Mouse (Mus musculus) cerebellum, adult (tissue): ENCODE measurements around the gene Nprl3.
A peak's percentile ranks its signal among the peaks of the same experiment; 100 is the strongest.

Experiments
- ATAC-seq: cut with Nextera tagmentation; 2 replicates; pipeline ENCODE4 v1.9.2; 2017; ENCODE audit warnings: mild to moderate bottlenecking, moderate library complexity, mixed read lengths; ENCODE audit not compliant: insufficient number of reproducible peaks, low FRiP score, low TSS enrichment

Gene Nprl3

GRCm38 (mm10) chr11:32228292-32228845 is 39.1 kb downstream of the Nprl3 start:
- no peak for ATAC-seq

DNA sequence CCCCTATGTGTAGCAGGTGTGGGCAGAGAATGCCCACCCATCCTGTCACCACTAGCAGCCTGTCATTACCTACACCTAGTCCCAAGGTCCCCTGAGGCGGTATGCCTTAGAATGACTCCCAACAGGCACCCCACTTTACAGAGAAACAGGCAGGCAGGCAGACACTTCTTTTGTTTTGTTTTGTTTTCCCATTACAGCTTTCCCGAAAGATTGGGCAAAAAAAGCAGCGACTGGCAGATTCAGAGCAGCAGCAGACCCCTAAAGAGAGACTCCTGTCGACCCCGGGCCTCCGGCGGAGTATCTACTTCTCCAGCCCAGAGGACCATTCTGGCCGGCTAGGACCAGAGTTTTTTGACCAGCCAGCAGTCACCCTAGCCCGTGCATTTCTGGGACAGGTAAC is 40.0 kb downstream of the Nprl3 start:
- no peak for ATAC-seq

DNA sequence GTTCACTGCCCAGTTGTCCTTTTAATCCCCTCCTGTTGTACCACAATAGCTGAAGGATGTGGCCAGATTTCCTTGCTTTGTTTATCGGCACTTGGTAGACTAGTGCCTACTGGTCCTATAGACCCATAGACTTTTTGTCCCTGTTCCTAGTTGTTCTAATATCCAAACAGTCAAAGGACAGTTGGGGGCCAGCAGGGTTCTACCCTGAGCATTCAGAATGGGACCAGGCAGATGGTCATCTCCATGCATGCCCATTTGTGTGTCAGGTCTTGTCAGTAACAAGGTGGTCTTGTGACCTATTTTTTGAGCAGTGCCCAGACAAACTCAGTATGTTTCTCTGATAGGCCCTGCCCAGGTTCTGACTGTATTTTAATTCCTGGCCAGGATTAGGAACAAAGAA is 40.5 kb downstream of the Nprl3 start:
- peak; percentile 42; the same call in 1 of the 2 replicates for ATAC-seq

- peak; percentile 74 for ATAC-seq
Measured at GRCm38 (mm10) chr11:32226124-32226871, 41.2 kb downstream of the Nprl3 start, which contains the start of gene Mpg. Mpg (plus strand) TSS chr11:32226505.

- no peak for ATAC-seq
Measured at GRCm38 (mm10) chr11:32225222-32226104, 42.0 kb downstream of the Nprl3 start.

DNA sequence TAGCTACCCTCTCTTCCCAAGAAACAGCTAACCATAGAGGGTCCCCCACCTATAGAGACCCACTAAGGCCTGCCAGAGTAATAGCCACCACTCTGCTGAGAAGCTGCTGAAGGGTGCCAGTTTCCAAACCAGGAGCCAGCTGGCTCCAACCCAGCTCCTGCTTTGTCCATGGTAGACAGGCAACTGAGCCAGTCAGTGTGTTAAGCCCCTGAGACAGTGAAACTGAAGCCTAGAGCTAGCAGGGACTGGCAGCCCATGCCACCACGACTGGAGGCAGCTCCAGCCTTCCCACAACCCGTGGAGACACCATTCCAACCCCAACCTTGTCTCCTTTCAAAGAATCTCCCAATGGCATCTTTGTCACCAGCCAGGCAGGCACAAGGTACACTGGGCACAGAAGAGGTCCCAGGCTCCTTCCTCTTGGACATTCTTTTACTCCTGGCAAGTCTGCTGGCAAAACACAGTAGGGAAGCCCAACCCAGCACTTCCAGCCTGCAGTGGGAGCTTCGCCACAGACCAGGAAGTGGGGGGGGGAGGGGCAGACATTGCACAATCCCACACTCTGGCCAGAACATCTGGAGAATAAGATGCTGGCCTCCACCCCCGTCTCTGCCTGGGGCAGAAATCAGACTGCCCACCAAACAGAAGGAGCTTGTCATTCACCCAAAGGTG is 42.9 kb downstream of the Nprl3 start:
- ATAC-seq, result no peak

- no peak for ATAC-seq
Measured at GRCm38 (mm10) chr11:32223297-32223967, 44.1 kb downstream of the Nprl3 start.

DNA sequence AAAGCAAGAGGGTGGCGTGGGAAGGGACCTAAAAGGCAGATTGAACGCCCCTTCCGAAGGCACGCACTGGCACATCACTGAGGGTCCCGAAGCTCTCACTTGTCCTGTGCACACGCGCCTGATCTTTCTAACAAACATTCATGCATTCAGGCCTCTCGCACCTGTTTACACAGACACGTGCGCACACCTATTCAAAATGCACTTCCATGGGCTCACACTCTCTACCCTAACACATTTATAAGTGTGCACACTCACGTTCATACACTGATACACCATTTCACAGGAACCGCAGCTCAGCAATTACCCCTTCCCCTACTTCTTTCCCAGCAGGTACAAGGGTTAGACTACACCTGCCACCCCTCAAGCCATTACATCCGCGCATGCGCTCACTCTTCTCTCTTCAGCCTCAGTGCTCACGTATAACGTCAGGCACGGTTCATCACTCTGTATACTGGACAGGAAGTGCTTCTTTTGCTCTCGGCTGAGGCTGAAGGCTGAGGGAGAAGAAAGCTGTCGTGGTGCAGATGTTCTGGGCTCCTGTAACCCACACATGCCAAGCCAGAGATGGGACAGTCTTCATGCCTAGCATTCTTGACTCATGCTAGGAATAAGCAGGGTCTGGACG is 44.8 kb downstream of the Nprl3 start:
- no peak for ATAC-seq

DNA sequence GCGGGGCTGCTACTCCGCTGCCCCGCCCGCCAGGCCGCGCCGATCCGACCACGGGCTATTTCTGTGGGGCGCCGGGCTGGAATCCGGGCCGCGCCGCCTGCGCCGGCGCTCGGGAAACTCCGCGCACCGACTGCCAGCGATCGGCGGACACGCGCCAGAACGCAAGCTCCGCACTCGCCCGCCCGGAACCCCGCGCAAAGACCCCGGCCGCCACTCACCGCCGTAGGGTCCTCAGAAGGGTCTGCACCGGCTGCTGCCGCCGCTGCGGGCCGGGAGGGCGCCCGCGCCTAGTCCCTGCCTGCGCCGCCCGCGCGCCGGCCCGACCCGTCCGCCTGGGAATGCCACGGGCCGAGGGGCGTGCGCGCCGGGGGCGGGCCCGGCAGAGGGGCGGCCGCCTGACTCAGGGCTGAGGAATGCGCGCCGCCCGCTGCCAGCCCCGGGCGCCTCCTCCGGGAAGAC is 45.5 kb downstream of the Nprl3 start, which contains the start of gene Rhbdf1:
Rhbdf1 (minus strand) TSS at position 350 of the 459 bp plus-strand sequence.
- no peak for ATAC-seq

DNA sequence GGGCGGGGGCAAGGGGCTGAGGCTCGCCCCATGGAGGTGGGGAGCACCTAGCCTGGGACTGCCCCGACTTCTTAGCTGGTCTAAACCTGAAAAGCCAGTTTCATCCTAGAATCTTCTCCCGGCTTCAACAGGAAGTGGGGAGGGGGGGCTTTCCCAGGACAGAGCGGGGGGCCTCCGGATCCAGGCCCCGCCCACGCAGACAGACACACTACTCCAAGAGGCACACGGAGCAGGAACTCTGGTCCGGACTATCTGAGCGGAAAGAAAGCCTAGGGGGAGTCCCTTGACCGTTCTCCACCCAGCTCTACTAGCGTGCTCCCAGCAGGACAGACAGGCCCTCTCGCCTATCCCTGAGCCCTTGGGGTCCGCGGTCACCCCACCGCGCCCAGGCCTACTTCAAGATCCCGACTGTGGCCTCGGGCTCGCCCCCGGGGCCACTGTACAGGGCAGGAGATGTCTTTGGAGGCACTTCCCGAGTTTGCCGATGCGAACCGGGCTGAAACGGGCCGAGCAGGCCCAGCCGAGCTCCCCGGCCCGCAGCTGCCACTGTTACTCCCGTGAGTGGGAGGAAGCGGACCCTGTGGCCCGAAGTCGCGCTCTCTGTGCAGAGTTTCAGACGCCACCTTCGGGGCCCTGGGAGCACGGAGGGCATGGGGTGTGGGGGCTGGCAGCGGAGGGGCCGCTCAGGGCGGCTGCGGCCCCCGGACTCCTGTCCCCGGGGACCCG is 46.1 kb downstream of the Nprl3 start:
- no peak for ATAC-seq

- no peak for ATAC-seq
Measured at GRCm38 (mm10) chr11:32220607-32221224, 46.8 kb downstream of the Nprl3 start.

DNA sequence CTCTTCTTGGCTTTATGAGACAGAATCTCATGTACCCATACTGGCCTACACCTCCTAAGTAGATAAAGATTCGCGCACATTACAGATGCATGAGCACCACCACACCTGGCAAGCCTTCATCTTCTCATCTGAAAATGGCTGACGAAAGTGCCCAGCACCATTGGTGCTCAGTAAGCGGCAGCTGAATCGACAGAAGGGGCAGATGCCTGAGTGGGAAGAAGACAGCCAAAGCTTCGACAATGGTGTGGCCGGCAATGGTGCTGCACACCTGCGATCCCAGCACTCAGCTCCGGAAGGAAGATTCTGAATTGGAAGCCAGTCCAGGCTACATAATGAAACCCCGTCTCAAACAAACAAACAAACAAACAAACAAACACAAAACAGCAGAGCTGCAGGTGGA is 48.2 kb downstream of the Nprl3 start:
- ATAC-seq, result no peak

DNA sequence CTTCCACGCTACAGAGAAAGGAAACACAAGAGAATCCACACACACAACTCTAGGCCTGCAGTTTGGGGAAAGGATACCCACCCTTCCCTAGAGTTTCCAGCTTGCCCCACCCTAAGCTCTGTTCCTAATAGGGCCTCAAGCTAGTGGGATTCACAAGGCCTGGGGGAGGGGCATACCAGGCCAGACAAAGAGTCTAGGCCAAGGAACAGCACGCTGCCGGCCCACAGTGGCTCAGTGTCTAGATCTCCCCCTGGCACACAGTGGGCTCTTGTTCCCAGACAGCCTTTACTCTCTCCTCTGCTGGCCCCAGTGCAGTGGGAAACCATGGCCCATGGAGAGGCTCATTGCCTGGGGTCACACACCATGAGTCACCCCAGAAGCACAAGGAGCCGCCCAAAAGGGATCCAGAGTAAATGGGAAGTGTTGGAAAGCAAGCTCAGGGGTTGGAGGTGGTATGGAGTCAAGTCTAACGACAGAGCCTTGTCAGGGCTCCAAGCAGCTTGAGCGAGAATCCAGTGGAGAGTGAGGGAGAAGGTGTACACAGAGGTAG is 48.9 kb downstream of the Nprl3 start:
- ATAC-seq, result no peak

- ATAC-seq, result peak; percentile 77
Measured at GRCm38 (mm10) chr11:32216851-32217250, 50.7 kb downstream of the Nprl3 start.

DNA sequence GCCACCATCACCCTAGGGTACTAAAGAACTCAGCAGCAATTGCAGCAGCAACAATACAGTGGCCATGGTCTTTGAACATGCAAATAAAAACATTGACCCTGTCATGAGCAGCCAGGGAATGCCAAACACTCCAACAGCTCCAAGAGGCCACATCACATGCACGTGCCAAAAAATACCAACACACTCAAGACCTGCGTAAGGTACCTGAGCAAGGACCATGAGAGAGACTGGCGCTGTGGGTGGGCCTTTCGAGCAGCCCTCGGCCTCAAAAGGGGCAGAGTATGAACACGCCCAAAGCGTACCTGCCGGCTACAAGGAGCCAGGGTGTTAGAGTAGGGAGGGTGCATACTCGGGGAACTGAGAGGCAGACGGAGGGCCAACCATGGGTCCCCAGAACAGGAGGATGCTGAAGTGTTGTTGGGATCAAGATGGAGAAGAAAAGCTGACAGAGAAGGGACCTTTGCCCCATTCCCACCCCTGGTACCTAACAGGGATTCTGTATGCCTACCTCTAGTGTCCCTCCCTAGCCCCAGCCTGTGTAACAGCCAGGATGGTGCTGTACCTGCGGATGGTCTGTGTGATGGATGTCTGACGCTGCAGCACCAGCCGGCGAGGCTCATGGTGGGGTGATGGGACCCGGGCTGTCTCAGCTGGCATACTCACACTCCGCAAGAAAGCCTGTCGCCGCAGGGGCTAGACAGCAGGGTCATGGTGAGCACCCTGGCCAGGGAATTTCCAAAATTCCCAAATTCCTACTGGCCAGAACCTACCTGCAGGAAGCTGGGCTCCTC is 51.9 kb downstream of the Nprl3 start:
- no peak for ATAC-seq

DNA sequence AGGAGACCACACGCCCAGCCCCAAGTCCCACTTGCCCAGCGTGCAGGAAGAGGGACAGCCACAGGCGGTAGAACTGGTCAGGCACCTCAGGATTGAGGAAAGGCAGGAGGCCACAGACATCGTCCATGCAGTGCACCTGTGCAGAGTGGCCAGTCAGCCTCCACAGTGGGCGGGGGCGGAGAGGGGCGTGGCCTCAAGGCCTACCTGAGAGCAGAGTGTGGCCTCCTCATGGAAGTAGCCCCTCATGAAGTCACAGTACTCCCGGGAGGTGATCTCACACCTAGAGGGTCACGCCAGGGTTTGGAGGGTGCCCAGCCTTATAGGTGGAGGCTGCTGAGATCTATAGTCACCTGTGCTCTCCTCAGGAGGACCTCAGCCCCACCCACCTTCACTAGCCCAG is 56.9 kb downstream of the Nprl3 start:
- no peak for ATAC-seq
